Comparison of ENCODE assay signal across 13 mouse cellular contexts in genomic region chr9:17500161-17500756, GRCm38 (mm10).
DNase-seq lines count a peak whose midpoint lies in the region; ATAC-seq lines count a peak whose summit lies in the region.
"Had no signal": no experiment of that assay in that cellular context is flagged by ENCODE, and none has a peak within 500 bp of the region (broad histone marks: within the 10 kb centered on the region; RNA-seq: fewer than 3 reads in every experiment).

No protein-coding gene starts in this region.

- 74% methylated on average over 7 of the region's 7 CpGs for WGBS in embryonic facial prominence, embryonic 12.5 days
- 83% methylated on average over 7 of the region's 7 CpGs for WGBS in embryonic facial prominence, embryonic 10.5 days
- 69% methylated on average over 7 of the region's 7 CpGs for WGBS in limb, embryonic 11.5 days
- WGBS in limb, embryonic 10.5 days = 86% methylated on average over 7 of the region's 7 CpGs
- 69% methylated on average over 7 of the region's 7 CpGs for WGBS in midbrain, embryonic 15.5 days

- H3K9me3 ChIP-seq in embryonic facial prominence, embryonic 12.5 days = no peaks in the 10 kb centered on the region
- H3K9me3 ChIP-seq in embryonic facial prominence, embryonic 10.5 days = no peaks in the 10 kb centered on the region
- H3K9me3 ChIP-seq in limb, embryonic 11.5 days (ENCODE audit: control insufficient read depth, low read length) = no peaks in the 10 kb centered on the region
- H3K9me3 ChIP-seq in limb, embryonic 10.5 days (replicated peaks) = no peaks in the 10 kb centered on the region
- H3K9me3 ChIP-seq in midbrain, embryonic 15.5 days = no peaks in the 10 kb centered on the region

- no peak overlapping the region for H3K27ac ChIP-seq in embryonic facial prominence, embryonic 12.5 days
- no peak overlapping the region for H3K27ac ChIP-seq in embryonic facial prominence, embryonic 10.5 days (replicated peaks)
- H3K27ac ChIP-seq in limb, embryonic 11.5 days (replicated peaks; ENCODE audit: low read depth, low read length) = no peak overlapping the region
- H3K27ac ChIP-seq in limb, embryonic 10.5 days = no peak overlapping the region
- no peak overlapping the region for H3K27ac ChIP-seq in midbrain, embryonic 15.5 days

- intact Hi-C loops in left cerebral cortex, postnatal 10 days (cut with DNase I) = no loop called here

- H3K27me3 ChIP-seq in embryonic facial prominence, embryonic 12.5 days = no peaks in the 10 kb centered on the region
- H3K27me3 ChIP-seq in embryonic facial prominence, embryonic 10.5 days (replicated peaks; ENCODE audit: low read depth, poor library complexity, severe bottlenecking) = no peaks in the 10 kb centered on the region
- no peaks in the 10 kb centered on the region for H3K27me3 ChIP-seq in limb, embryonic 11.5 days (ENCODE audit: control insufficient read depth, insufficient read depth, low read length)
- no peaks in the 10 kb centered on the region for H3K27me3 ChIP-seq in limb, embryonic 10.5 days (ENCODE audit: low read depth, poor library complexity, severe bottlenecking)
- no peaks in the 10 kb centered on the region for H3K27me3 ChIP-seq in midbrain, embryonic 15.5 days (replicated peaks)
- H3K27me3 ChIP-seq: heart, embryonic 12.5 days had no signal

- DNase-seq in embryonic facial prominence, embryonic 10.5 days (ENCODE audit: low spot score) = no peak
- no peak for DNase-seq in limb, embryonic 11.5 days (ENCODE audit: low spot score)
- DNase-seq in limb, embryonic 10.5 days (ENCODE audit: low spot score) = no peak
- DNase-seq in forelimb bud, embryonic 11.5 days (ENCODE audit: low read depth, low spot score) = peak; percentile 27
- no peak for DNase-seq in left cerebral cortex, postnatal 10 days (ENCODE audit: extremely low spot score in 1 of 2, low spot score in 2 of 2)
- DNase-seq in ovary, postnatal 36 days (ENCODE audit: low spot score) = no peak
- DNase-seq: adrenal gland, postnatal 10 days; cerebellum, postnatal 36 days; gastrocnemius, postnatal 10 days; thymus, postnatal 14 days had no signal

- H3K4me1 ChIP-seq in embryonic facial prominence, embryonic 12.5 days = no peaks in the 10 kb centered on the region
- H3K4me1 ChIP-seq in embryonic facial prominence, embryonic 10.5 days = no peaks in the 10 kb centered on the region
- H3K4me1 ChIP-seq in limb, embryonic 11.5 days (ENCODE audit: control insufficient read depth, insufficient read depth, low read length) = no peaks in the 10 kb centered on the region
- no peaks in the 10 kb centered on the region for H3K4me1 ChIP-seq in limb, embryonic 10.5 days
- no peaks in the 10 kb centered on the region for H3K4me1 ChIP-seq in midbrain, embryonic 15.5 days
- H3K4me1 ChIP-seq: heart, embryonic 12.5 days had no signal

- H3K9ac ChIP-seq in embryonic facial prominence, embryonic 12.5 days = no peak overlapping the region
- H3K9ac ChIP-seq in limb, embryonic 11.5 days (ENCODE audit: low read length) = no peak overlapping the region
- H3K9ac ChIP-seq in midbrain, embryonic 15.5 days = no peak overlapping the region
- H3K9ac ChIP-seq: heart, embryonic 12.5 days had no signal

- H3K4me2 ChIP-seq in embryonic facial prominence, embryonic 12.5 days (replicated peaks) = no peak overlapping the region
- H3K4me2 ChIP-seq in limb, embryonic 11.5 days (ENCODE audit: low read depth, severe bottlenecking) = no peak overlapping the region
- no peak overlapping the region for H3K4me2 ChIP-seq in midbrain, embryonic 15.5 days
- H3K4me2 ChIP-seq: heart, embryonic 12.5 days had no signal

- no peak overlapping the region for H3K4me3 ChIP-seq in embryonic facial prominence, embryonic 12.5 days
- H3K4me3 ChIP-seq in embryonic facial prominence, embryonic 10.5 days = no peak overlapping the region
- H3K4me3 ChIP-seq in limb, embryonic 11.5 days (ENCODE audit: low read depth, low read length) = no peak overlapping the region
- H3K4me3 ChIP-seq in limb, embryonic 10.5 days = no peak overlapping the region
- H3K4me3 ChIP-seq in midbrain, embryonic 15.5 days = no peak overlapping the region
- H3K4me3 ChIP-seq: heart, embryonic 12.5 days had no signal

- ATAC-seq in embryonic facial prominence, embryonic 12.5 days (ENCODE audit: insufficient number of reproducible peaks, insufficient read depth, low FRiP score, low TSS enrichment) = 0 out of 2 replicates have a peak, but pooled peaks have one; percentile 47
- ATAC-seq in limb, embryonic 11.5 days (ENCODE audit: insufficient number of reproducible peaks, low FRiP score, low TSS enrichment, low read depth) = peak; percentile 84
- peak; percentile 69 for ATAC-seq in midbrain, embryonic 15.5 days (replicated peaks)

- no peaks in the 10 kb centered on the region for H3K36me3 ChIP-seq in embryonic facial prominence, embryonic 12.5 days
- H3K36me3 ChIP-seq in embryonic facial prominence, embryonic 10.5 days (replicated peaks) = no peaks in the 10 kb centered on the region
- H3K36me3 ChIP-seq in limb, embryonic 11.5 days (ENCODE audit: control insufficient read depth, insufficient read depth, low read length) = no peaks in the 10 kb centered on the region
- no peaks in the 10 kb centered on the region for H3K36me3 ChIP-seq in limb, embryonic 10.5 days
- no peaks in the 10 kb centered on the region for H3K36me3 ChIP-seq in midbrain, embryonic 15.5 days (replicated peaks)
- H3K36me3 ChIP-seq: heart, embryonic 12.5 days had no signal
